Mouse (Mus musculus) intestine, postnatal 0 days (tissue): Measurements from ENCODE around the gene Slfn5. TPM values are rescaled to one million over a fixed set of nuclear protein-coding genes. Genes with fewer than 3 reads are reported as not detected.

ENCODE experiments used
- ATAC-seq: fragments of 200-750 bp; cut with Nextera tagmentation; 2 replicates; pipeline ENCODE4 v1.8.0; 2017; ENCODE audit warnings: mild to moderate bottlenecking, moderate TSS enrichment, moderate library complexity
- H3K27ac ChIP-seq: fragments of 300-500 bp; sonication (generic); 2 replicates; pipeline ENCODE4 v1.5.1; 2014; ENCODE audit warnings: mild to moderate bottlenecking, low read depth, low read length, moderate library complexity
- H3K27me3 ChIP-seq: fragments of 300-500 bp; sonication (generic); replicated peaks from 2 replicates; pipeline ENCODE4 v1.6.1; 2014; ENCODE audit warnings: low read length, mixed read lengths; ENCODE audit not compliant: control insufficient read depth, insufficient read depth
- H3K36me3 ChIP-seq: fragments of 300-500 bp; sonication (generic); 2 replicates; pipeline ENCODE4 v1.6.1; 2014; ENCODE audit warnings: mild to moderate bottlenecking, moderate library complexity; ENCODE audit not compliant: control insufficient read depth, insufficient read depth
- H3K4me1 ChIP-seq: fragments of 300-500 bp; sonication (generic); replicated peaks from 2 replicates; pipeline ENCODE4 v1.6.1; 2014; ENCODE audit warnings: antibody characterized with exemption, low read length, mixed read lengths; ENCODE audit not compliant: control insufficient read depth, insufficient read depth
- H3K4me2 ChIP-seq: fragments of 300-500 bp; sonication (generic); replicated peaks from 2 replicates; pipeline ENCODE4 v1.6.1; 2014; ENCODE audit warnings: low read depth, mild to moderate bottlenecking, moderate library complexity
- H3K4me3 ChIP-seq: fragments of 300-500 bp; sonication (generic); 2 replicates; pipeline ENCODE4 v1.5.1; 2014; ENCODE audit warnings: low read depth, low read length
- H3K9ac ChIP-seq: fragments of 300-500 bp; sonication (generic); 2 replicates; pipeline ENCODE4 v1.6.1; 2014; ENCODE audit warnings: mild to moderate bottlenecking, low read depth, low read length
- H3K9me3 ChIP-seq: fragments of 300-500 bp; sonication (generic); 2 replicates; pipeline ENCODE4 v1.6.1; 2016; ENCODE audit warnings: mixed run types; ENCODE audit not compliant: control insufficient read depth
- CTCF ChIP-seq: sonication (generic); IDR thresholded peaks from 2 replicates; pipeline ENCODE4 v1.5.1; 2016; ENCODE audit warnings: low read depth, mild to moderate bottlenecking, control low read depth, antibody characterized with exemption, moderate library complexity
- WGBS: fragments of 180-500 bp; shearing (Covaris S2); extraction: QIAGEN DNeasy Blood & Tissue Kit; methylation state at CpG from one replicate; pipeline ENCODE4 v1.1.7; 2014; 5-methylcytosine and 5-hydroxymethylcytosine counted together
- polyA plus RNA-seq: library from polyadenylated mRNA; unstranded; fragments of >200 nt; fragmentation: Nextera tagmentation; extraction: Ambion mirVana; gene quantifications from 2 replicates; pipeline ENCODE4 v1.2.1, GENCODE M21; 2015

Slfn5 gene
- polyA plus RNA-seq, 1 experiment from 2014 or later = 3.7 TPM

GRCm38 (mm10) chr11:82943336-82943735 lies 7.8 kb upstream of the Slfn5 start:
- H3K4me1 ChIP-seq = no peaks in the 10 kb centered on the region
- no peak overlapping the region for H3K4me2 ChIP-seq
- H3K9me3 ChIP-seq = no peaks in the 10 kb centered on the region
- no peak for TF ChIP-seq CTCF
- H3K9ac ChIP-seq = no peak overlapping the region
- H3K27ac ChIP-seq = no peak overlapping the region
- H3K27me3 ChIP-seq = no peaks in the 10 kb centered on the region
- no peaks in the 10 kb centered on the region for H3K36me3 ChIP-seq
- ATAC-seq = no peak
- no peak overlapping the region for H3K4me3 ChIP-seq
- 57% methylated on average over 6 of the region's 6 CpGs for WGBS

GRCm38 (mm10) chr11:82945636-82946035 lies 5.5 kb upstream of the Slfn5 start:
- TF ChIP-seq CTCF = no peak
- 53% methylated on average over 2 of the region's 2 CpGs for WGBS

GRCm38 (mm10) chr11:82947457-82947856 lies 3.7 kb upstream of the Slfn5 start:
- ATAC-seq = no peak
- TF ChIP-seq CTCF = no peak
- no peaks in the 10 kb centered on the region for H3K36me3 ChIP-seq
- no peaks in the 10 kb centered on the region for H3K9me3 ChIP-seq
- H3K27ac ChIP-seq = no peak overlapping the region
- no peak overlapping the region for H3K4me2 ChIP-seq
- peaks cover 19% of the 10 kb centered on the region for H3K27me3 ChIP-seq
- 50% methylated on average over 4 of the region's 4 CpGs for WGBS
- no peak overlapping the region for H3K9ac ChIP-seq
- H3K4me1 ChIP-seq = no peaks in the 10 kb centered on the region
- H3K4me3 ChIP-seq = no peak overlapping the region

More at GRCm38 (mm10) chr11:82945636-82946035, 5.5 kb upstream of the Slfn5 start:
- no peaks in the 10 kb centered on the region for H3K9me3 ChIP-seq
- H3K27ac ChIP-seq = no peak overlapping the region
- no peak overlapping the region for H3K4me2 ChIP-seq
- no peak for ATAC-seq
- H3K27me3 ChIP-seq = peaks cover 3% of the 10 kb centered on the region; the same call in 1 of the 2 replicates
- H3K4me3 ChIP-seq = no peak overlapping the region
- no peaks in the 10 kb centered on the region for H3K36me3 ChIP-seq
- no peaks in the 10 kb centered on the region for H3K4me1 ChIP-seq
- no peak overlapping the region for H3K9ac ChIP-seq

GRCm38 (mm10) chr11:82949036-82949435 lies 2.1 kb upstream of the Slfn5 start:
- ATAC-seq = no peak
- Histone ChIP-seq H3K27me3 (peaks cover 27% of the 10 kb centered on the region), H3K9ac (no peak overlapping the region), H3K4me3 (no peak overlapping the region), H3K4me2 (no peak overlapping the region), H3K4me1 (no peaks in the 10 kb centered on the region), H3K9me3 (no peaks in the 10 kb centered on the region), H3K36me3 (no peaks in the 10 kb centered on the region), H3K27ac (no peak overlapping the region)
- TF ChIP-seq CTCF = no peak
- WGBS = 79% methylated on average over 9 of the region's 9 CpGs

GRCm38 (mm10) chr11:82951865-82952611 lies 889 bp downstream of the Slfn5 start:
- peaks cover 33% of the 10 kb centered on the region for H3K27me3 ChIP-seq
- H3K4me3 ChIP-seq = peak overlapping the region; percentile 22; the same call in 1 of the 2 replicates
- peak overlapping the region; percentile 5; the same call in 1 of the 2 replicates for H3K9ac ChIP-seq
- TF ChIP-seq CTCF = no peak
- H3K36me3 ChIP-seq = no peaks in the 10 kb centered on the region
- H3K9me3 ChIP-seq = no peaks in the 10 kb centered on the region
- no peak for ATAC-seq
- WGBS = 10% methylated on average over 28 of the region's 28 CpGs
- no peak overlapping the region; the same call in 1 of the 2 replicates for H3K27ac ChIP-seq
- H3K4me2 ChIP-seq = peak overlapping the region; percentile 46
- no peaks in the 10 kb centered on the region for H3K4me1 ChIP-seq

GRCm38 (mm10) chr11:82952612-82953542 lies 1.7 kb downstream of the Slfn5 start:
- H3K27me3 ChIP-seq = peaks cover 33% of the 10 kb centered on the region
- H3K4me2 ChIP-seq = peak overlapping the region; percentile 46
- no peaks in the 10 kb centered on the region for H3K4me1 ChIP-seq
- peak overlapping the region; percentile 22; the same call in 1 of the 2 replicates for H3K4me3 ChIP-seq
- peak overlapping the region; percentile 5; the same call in 1 of the 2 replicates for H3K9ac ChIP-seq
- H3K36me3 ChIP-seq = no peaks in the 10 kb centered on the region
- H3K9me3 ChIP-seq = no peaks in the 10 kb centered on the region
- H3K27ac ChIP-seq = no peak overlapping the region
- ATAC-seq = no peak
- TF ChIP-seq CTCF = no peak
- WGBS = 57% methylated on average over 9 of the region's 9 CpGs
